Mouse (Mus musculus): ENCODE data around the gene Nkd2. TPM values are rescaled to one million over a fixed set of nuclear protein-coding genes. Genes with fewer than 3 reads are reported as not detected.

The Nkd2 gene
- polyA plus RNA-seq (2012; ENCODE audit: insufficient read depth, insufficient read length, low replicate concordance, missing spikeins) = not detected in 2 replicates

DNA sequence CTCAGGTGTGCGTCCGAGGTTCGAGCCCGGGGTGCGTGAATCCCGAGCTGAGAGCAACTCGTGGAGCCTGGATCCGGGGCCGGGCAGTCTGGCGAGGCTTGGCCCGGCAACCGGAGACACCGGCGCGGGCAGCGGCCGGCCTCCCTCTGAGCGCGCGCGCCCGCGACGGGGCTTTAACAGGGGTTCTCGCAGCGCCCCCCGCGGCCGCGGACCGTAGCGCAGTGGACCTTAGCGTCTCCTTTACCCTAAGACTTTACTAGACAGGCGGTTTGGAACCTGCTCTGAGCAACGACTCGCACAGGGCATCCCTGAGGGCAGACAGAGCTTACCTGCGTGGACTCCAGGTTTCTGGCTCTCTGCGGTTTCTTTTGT, at the start of gene Nkd2:
Nkd2 (minus strand) TSS at position 167 of the 372 bp plus-strand sequence.
- TF ChIP-seq POLR2A (IDR thresholded peaks at IDR 0.05; ENCODE audit: insufficient read depth, low read depth, low read length) (no peak), CTCF (IDR thresholded peaks at IDR 0.05; ENCODE audit: insufficient read depth, low read depth, low read length) (peak; percentile 71; the same call in 1 of the 2 replicates)
- no peak within 1 kb of the TSS for H3K27ac ChIP-seq (ENCODE audit: insufficient read depth, low read depth, low read length)
- peaks cover 5% of the 10 kb centered on the region for H3K4me1 ChIP-seq (ENCODE audit: control insufficient read depth, insufficient read depth, low read length)
- WGBS = 1% methylated on average over 38 of the region's 38 CpGs
- H3K4me3 ChIP-seq (ENCODE audit: insufficient read depth, low read depth, low read length) = peak within 1 kb of the TSS; percentile 59

DNA sequence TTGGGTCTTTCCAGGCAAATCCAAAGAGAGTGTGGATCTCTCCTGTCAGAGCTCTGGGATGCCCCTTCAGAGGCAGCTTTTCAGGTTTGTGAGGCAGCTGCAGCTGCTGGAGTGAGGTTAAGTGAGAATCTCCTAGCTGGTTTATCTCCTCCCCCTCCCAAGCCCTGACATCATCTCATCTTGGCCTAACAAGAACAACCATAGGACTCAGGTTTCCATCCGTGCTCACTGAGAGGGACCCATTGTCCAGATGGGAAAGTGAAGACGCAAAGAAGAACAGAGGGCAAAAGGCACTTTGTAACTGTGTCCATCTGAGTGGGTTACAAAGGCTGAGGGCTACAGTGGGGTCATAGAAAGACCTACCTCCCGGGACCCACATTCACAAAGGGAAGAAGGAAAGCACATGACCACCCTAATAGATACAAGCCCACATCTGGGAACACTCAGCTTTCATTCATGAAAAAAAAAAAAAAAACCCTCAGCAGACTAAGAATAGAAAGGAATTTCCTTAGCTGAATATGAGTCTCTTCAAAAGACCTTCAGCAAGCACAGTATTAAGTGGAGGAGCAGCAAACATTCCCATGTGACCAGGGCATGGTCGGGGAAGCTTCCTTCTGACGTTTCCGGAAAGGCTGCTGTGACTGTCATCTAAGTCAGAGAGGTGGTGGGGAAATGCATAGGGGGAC, 45.2 kb upstream of the Nkd2 start:
- TF ChIP-seq POLR2A (IDR thresholded peaks at IDR 0.05; ENCODE audit: insufficient read depth, low read depth, low read length) = no peak
- TF ChIP-seq CTCF (IDR thresholded peaks at IDR 0.05; ENCODE audit: insufficient read depth, low read depth, low read length) = no peak
- Histone ChIP-seq H3K27ac (ENCODE audit: insufficient read depth, low read depth, low read length) (no peak overlapping the region), H3K4me3 (ENCODE audit: insufficient read depth, low read depth, low read length) (no peak overlapping the region), H3K4me1 (ENCODE audit: control insufficient read depth, insufficient read depth, low read length) (no peaks in the 10 kb centered on the region)
- WGBS = 64% methylated on average over 6 of the region's 6 CpGs

DNA sequence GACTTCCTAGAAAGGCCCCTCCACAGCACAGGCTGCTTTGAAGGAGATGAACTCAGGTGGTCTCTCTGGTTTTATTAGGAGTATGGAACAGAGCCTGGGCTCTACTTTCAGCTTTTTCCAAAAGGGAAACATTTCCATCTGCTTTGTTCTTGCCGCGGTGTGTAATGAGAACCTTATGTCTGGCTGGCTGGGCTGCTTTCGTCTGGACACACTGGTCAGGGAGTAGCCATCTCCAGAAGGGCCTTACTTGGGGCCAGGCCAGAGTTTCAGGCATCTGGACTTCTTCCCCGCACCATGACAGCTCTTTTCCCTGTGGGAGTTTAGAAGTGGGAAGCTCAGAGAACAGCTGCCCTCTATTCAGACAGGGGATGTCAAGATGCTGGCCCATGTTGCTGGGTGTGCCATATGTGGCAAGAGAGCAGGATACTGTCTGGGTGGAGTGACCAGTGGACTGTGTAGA, 40.0 kb upstream of the Nkd2 start:
- WGBS = 71% methylated on average over 4 of the region's 4 CpGs
- TF ChIP-seq CTCF (IDR thresholded peaks at IDR 0.05; ENCODE audit: insufficient read depth, low read depth, low read length) (no peak), POLR2A (IDR thresholded peaks at IDR 0.05; ENCODE audit: insufficient read depth, low read depth, low read length) (no peak)
- no peaks in the 10 kb centered on the region for H3K4me1 ChIP-seq (ENCODE audit: control insufficient read depth, insufficient read depth, low read length)
- no peak overlapping the region for H3K27ac ChIP-seq (ENCODE audit: insufficient read depth, low read depth, low read length)
- H3K4me3 ChIP-seq (ENCODE audit: insufficient read depth, low read depth, low read length) = no peak overlapping the region

DNA sequence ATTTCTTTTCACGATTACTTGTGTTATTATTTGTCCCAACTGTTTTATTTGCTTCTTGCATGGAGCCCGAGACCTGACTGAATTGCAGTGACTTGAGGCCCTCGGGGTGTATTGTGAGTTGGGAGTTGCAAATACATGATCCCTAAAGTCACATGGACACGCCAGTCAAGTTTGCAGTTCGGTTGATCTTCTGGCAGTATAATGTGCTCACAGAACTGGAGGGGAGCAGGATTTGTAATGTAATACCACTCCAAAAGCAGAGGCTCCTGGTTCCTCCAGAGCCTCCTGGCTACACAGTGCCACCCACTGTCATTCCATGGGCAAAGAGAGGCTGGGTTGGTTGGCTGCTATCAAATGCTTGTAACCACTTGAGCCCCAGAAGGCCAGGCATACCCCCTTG, 39.2 kb upstream of the Nkd2 start:
- TF ChIP-seq CTCF (IDR thresholded peaks at IDR 0.05; ENCODE audit: insufficient read depth, low read depth, low read length) (no peak), POLR2A (IDR thresholded peaks at IDR 0.05; ENCODE audit: insufficient read depth, low read depth, low read length) (no peak)
- Histone ChIP-seq H3K4me1 (ENCODE audit: control insufficient read depth, insufficient read depth, low read length) (no peaks in the 10 kb centered on the region), H3K27ac (ENCODE audit: insufficient read depth, low read depth, low read length) (no peak overlapping the region), H3K4me3 (ENCODE audit: insufficient read depth, low read depth, low read length) (no peak overlapping the region)
- 87% methylated on average over 5 of the region's 5 CpGs for WGBS

DNA sequence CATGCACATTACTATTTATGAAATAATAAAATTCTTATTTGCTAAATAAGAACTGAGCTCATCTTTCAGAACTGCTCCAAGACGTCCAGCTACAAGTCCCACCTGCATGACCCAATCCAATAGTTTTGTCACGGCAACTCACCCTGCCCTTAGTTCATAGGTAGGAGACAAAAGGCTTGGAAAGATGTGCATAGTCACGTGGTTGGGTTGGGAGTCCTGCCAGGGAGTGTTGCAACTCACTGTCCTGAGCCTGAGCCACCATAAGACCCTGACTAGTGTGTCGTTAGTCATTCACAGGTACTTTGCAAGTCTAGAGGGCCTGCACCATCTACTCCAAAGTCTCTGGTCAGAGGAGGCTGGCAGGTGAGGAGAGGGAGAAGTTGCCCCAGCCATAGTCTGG, 38.6 kb upstream of the Nkd2 start:
- no peak overlapping the region for H3K27ac ChIP-seq (ENCODE audit: insufficient read depth, low read depth, low read length)
- 76% methylated on average over 4 of the region's 4 CpGs for WGBS
- no peaks in the 10 kb centered on the region for H3K4me1 ChIP-seq (ENCODE audit: control insufficient read depth, insufficient read depth, low read length)
- no peak overlapping the region for H3K4me3 ChIP-seq (ENCODE audit: insufficient read depth, low read depth, low read length)
- TF ChIP-seq POLR2A (IDR thresholded peaks at IDR 0.05; ENCODE audit: insufficient read depth, low read depth, low read length) (no peak), CTCF (IDR thresholded peaks at IDR 0.05; ENCODE audit: insufficient read depth, low read depth, low read length) (no peak)

DNA sequence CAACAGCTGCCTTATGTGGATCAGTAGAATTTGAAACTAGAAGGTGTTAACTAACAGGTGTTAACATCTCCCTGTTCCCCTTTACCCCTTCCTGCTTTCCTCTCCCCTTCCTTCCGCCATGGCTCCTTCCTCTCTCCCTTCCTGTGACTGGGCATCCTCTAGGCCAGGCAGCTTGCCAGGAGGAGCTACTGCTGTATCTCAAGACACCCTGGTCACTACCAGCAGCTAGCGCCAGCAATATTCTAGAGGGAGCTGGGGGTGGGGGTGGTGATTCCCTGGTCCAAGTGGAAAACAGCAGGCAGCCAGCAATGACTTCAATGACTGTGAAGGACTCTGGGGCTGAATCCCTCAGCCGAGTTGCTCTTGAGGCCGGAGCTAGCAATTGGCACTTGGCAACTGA, 38.2 kb upstream of the Nkd2 start:
- WGBS = 72% methylated on average over 4 of the region's 4 CpGs
- no peak for TF ChIP-seq POLR2A (IDR thresholded peaks at IDR 0.05; ENCODE audit: insufficient read depth, low read depth, low read length)
- no peak for TF ChIP-seq CTCF (IDR thresholded peaks at IDR 0.05; ENCODE audit: insufficient read depth, low read depth, low read length)

DNA sequence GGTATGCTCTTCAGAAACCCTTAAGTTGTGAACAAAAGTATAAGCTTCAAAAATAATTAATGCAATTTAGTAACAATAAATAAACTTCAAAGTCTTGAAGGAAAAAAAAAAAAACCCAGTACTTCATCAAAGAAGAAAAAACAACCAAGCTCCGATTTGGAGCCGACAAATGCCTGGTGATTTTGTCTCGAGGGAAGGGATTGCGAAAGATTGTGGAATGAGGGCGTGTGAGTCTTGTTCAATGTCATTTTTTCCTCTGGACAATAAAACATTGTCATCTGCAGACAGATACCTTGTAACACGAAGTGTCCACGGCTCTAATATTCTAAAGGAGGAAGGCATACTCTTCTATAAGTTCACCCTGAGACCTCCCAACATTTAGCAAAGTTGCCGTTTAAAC, 33.9 kb upstream of the Nkd2 start:
- TF ChIP-seq POLR2A (IDR thresholded peaks at IDR 0.05; ENCODE audit: insufficient read depth, low read depth, low read length) = no peak
- TF ChIP-seq CTCF (IDR thresholded peaks at IDR 0.05; ENCODE audit: insufficient read depth, low read depth, low read length) = no peak
- WGBS = 72% methylated on average over 8 of the region's 8 CpGs
- H3K27ac ChIP-seq (ENCODE audit: insufficient read depth, low read depth, low read length) = no peak overlapping the region
- no peaks in the 10 kb centered on the region for H3K4me1 ChIP-seq (ENCODE audit: control insufficient read depth, insufficient read depth, low read length)
- no peak overlapping the region for H3K4me3 ChIP-seq (ENCODE audit: insufficient read depth, low read depth, low read length)

More for the DNA sequence above, 38.2 kb upstream of the Nkd2 start:
- Histone ChIP-seq H3K4me3 (ENCODE audit: insufficient read depth, low read depth, low read length) (no peak overlapping the region), H3K4me1 (ENCODE audit: control insufficient read depth, insufficient read depth, low read length) (no peaks in the 10 kb centered on the region), H3K27ac (ENCODE audit: insufficient read depth, low read depth, low read length) (no peak overlapping the region)

DNA sequence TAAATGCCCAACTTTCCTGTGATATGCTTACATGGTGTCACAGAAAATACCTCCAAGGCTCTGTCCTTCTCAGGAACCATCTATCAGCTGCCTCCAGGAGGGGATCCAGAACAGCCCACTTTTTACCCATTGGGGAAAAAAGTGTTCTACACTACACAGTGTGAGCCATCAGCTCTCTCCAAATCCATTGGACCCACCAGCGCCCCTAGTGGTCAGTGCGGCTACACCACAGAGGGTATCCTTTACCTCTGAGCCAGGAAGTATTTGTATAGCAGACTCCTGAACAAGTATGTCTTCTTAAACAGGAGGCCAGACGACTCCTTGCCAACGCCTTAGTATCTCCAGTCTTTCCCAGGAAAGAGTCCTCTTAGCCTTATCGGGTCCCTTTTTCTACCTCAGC, 32.4 kb upstream of the Nkd2 start:
- 87% methylated on average over 5 of the region's 5 CpGs for WGBS
- H3K4me1 ChIP-seq (ENCODE audit: control insufficient read depth, insufficient read depth, low read length) = no peaks in the 10 kb centered on the region
- no peak overlapping the region for H3K27ac ChIP-seq (ENCODE audit: insufficient read depth, low read depth, low read length)
- TF ChIP-seq POLR2A (IDR thresholded peaks at IDR 0.05; ENCODE audit: insufficient read depth, low read depth, low read length) (no peak), CTCF (IDR thresholded peaks at IDR 0.05; ENCODE audit: insufficient read depth, low read depth, low read length) (no peak)
- H3K4me3 ChIP-seq (ENCODE audit: insufficient read depth, low read depth, low read length) = no peak overlapping the region

DNA sequence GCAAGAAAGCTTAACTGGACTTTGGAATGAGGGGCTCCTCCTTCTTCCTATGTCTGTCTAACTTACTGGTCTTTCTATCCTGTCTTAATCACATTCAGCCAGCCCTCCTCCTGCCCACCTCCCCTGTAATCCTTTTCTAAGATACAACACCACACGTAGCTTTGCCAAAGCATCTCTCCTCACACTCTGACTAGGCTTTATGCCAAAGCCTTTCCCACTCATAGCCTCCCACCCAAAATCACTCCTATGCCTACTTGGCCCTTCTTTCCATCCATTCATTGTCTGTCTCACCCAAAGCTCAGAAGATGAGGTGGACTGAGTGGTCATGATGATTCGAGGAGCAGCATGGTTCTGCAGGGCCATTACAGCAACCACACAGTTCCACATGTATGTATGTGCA, 24.7 kb upstream of the Nkd2 start:
- no peak for TF ChIP-seq POLR2A (IDR thresholded peaks at IDR 0.05; ENCODE audit: insufficient read depth, low read depth, low read length)
- TF ChIP-seq CTCF (IDR thresholded peaks at IDR 0.05; ENCODE audit: insufficient read depth, low read depth, low read length) = no peak
- H3K4me3 ChIP-seq (ENCODE audit: insufficient read depth, low read depth, low read length) = no peak overlapping the region
- H3K27ac ChIP-seq (ENCODE audit: insufficient read depth, low read depth, low read length) = no peak overlapping the region
- no peaks in the 10 kb centered on the region for H3K4me1 ChIP-seq (ENCODE audit: control insufficient read depth, insufficient read depth, low read length)
- WGBS = 68% methylated on average over 2 of the region's 2 CpGs
